Mouse (Mus musculus) natural killer cell, adult 2 months (primary cell): ENCODE measurements around the gene Cryz.
"Not testable (repeated sequence)": the region's sequence is repeated elsewhere in the genome, so short reads cannot be mapped to it uniquely, and the experiment has no call there.

Source experiments
- DNase-seq, 2 experiments: peaks; one replicate each; pipeline ENCODE4 v3.0.0; 2022; ENCODE audit warnings: low spot score in 2 of 2

The Cryz gene

DNA sequence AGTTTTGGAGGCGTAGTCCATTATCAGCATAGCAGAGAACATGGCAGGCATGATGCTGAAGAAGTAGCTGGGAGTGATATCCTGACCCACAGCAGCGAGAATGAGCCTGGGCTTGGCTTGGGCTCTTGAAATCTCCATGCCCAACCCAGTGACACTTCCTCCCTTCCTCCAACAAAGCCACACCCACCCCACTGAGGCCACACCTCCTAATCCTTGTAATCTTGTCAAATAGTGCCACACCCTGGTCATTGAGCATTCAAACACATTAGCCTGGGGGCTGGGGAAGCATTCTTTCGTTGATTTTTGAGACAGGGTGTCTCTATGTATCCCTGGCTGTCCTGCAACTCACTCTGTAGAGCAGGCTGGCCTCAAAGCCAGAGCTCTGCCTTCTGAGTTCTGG, 15.4 kb downstream of the Cryz start:
- DNase-seq = no peak

DNA sequence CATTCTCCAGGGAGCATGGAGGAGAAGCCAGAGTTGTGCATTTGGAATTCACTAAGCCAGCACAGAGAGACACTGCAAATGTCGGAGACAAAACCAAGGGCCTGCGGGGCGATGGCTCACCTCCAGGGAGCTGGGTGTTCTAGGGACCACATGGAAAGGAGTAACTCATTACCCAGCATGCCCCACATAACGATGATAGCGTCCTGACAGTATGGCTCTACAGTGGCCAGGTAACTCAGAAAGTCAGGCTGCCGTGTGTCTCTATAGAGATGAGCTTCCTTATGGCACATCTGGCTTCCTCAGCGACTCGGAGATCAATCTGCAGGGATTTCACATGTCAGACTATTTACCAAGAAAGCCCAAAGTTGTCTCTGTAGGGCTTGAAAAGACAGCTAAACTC, 18.3 kb downstream of the Cryz start:
- no peak for DNase-seq

DNA sequence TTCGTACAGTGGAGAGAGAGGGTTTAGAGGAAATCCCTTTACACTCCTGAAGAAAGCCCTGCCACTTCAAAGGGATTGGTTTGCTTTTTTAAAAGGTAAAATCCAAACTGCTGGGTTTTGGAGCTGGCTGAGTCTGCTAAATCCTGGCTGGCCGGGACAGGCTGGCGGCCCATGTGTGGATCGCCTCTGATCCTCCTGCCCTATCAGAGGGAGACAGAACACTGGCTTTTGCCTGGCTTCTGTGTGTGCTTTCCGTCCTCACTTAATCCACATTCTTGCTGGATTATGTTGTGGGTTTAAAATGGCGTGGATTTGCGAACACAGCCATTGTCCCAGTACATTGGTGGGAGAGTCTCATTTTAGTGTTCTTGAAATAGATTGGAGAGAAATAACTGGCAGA, 18.8 kb downstream of the Cryz start:
- DNase-seq = no peak

DNA sequence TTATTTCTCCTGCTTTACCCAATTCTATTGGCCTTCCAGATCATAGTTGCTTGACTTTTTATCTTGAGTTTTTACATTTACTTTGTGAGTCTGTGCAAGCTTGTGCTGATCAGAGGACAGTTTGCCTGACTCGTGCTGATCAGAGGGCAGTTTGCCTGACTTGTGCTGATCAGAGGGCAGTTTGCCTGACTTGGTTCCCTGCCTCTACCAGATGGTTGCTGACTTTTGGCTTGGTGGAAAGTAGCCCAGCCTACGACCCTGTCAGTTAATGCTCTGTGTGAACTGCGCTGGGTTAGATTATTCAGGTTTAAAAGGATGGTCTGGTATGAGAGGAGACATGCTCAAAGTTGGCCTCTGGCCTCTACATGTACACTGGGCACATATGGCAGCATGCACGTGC, 19.6 kb downstream of the Cryz start:
- DNase-seq = no peak

DNA sequence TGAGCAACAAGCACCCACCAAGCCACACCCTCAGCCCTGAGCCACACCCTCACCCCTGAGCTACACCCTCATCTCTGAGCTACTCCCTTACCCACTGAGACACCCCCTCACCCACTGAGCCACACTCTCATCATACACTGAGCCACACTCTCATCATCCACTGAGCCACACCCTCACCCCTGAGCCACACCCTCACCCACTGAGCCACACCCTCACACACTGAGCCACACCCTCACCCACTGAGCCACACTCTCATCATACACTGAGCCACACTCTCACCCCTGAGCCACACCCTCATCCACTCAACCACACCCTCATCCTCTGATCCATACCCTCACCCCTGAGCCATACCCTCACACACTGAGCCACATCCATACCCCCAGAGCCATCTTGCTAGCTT, 31.8 kb downstream of the Cryz start:
- DNase-seq = no peak

DNA sequence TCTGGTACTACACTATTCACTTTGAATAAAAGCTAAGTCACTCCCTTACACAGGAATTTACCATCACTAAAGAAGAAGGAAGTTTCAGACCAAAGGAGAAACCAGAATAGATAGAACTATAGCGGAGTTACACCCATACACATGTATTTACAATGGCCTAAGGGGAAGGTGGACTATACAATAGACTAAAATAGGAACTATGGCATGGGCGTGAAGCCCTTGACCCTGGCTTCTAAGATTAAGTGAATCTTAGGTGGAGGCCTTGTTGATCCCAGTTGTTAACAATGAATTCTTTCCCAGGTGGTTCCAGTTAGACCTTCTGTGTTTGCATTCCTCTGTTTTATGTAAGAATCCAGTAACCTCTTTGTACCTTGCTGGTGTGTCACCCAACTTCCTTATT, 34.8 kb downstream of the Cryz start:
- DNase-seq = not testable (repeated sequence)

DNA sequence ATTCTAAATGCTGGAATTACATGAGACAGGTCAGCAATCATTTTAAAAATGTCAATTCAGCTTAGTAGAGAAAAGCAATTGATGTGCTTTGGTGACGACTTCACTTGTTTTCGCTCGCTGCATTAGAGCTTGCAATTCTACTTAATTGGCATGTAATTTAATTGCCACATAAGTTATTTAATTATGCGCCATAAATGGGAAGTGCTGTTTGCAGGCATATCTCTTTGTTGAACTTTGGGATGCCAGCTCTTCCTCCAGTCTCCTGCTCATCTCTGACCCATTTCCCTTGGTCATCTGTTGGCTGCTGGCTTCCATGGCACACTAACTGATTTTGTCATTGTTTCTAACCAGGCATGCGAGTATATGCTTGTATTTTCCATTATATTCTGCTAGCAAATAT, 36.6 kb downstream of the Cryz start:
- no peak for DNase-seq

DNA sequence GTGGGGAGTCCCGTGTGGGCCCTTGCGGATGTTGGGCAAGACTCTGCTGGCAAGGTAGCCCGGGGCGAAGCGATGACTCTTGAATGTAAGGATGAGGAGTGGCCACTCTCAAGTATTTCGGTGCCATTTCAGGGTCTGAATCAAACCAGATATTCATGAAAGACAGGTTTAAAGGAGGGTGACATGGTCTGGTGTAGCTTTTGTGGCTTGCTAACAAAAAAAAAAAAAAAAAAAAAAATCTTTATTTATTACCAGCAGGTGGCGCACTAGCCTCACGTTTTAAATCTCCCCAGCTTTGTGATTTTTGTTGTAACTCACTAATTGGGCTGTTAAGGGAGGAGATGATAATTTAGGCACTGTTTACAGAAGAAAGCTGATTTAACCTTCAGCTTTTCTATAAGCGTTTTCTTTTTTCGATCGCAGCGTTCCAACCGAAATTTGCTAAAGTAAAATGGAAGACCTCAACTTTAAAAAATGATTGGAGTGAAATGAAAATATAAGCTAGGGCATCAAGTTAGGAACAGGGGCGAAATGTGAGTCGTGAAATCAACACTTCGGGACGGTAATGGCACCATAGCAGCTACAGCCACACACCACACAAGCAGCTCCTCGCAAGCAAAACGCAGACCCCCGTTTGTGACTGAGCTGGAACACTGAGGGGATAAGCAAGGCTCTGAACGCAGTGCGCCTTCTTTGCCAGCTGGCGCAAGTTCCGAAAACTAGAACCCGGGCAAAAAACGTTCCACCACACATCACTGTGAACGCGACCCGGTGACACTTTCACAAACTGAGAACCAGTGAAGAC, 50.3 kb downstream of the Cryz start:
- no peak for DNase-seq

DNA sequence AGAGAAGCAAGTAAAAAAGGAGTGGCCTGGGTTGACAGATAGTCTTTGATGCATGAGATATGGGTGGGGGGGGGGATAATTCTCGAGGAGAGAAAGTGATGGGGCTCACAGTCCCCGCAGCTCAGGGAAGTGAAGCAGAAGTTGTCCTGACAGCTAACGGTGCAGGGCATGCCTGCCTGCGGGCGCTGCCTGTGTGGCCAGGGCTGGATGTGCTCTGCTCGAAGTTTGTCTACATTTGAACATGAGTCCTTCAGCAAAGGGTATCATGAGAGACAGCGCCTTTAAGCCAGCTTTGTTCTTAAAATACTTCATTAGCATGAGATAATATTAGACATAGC, 50.9 kb downstream of the Cryz start:
- no peak for DNase-seq

DNA sequence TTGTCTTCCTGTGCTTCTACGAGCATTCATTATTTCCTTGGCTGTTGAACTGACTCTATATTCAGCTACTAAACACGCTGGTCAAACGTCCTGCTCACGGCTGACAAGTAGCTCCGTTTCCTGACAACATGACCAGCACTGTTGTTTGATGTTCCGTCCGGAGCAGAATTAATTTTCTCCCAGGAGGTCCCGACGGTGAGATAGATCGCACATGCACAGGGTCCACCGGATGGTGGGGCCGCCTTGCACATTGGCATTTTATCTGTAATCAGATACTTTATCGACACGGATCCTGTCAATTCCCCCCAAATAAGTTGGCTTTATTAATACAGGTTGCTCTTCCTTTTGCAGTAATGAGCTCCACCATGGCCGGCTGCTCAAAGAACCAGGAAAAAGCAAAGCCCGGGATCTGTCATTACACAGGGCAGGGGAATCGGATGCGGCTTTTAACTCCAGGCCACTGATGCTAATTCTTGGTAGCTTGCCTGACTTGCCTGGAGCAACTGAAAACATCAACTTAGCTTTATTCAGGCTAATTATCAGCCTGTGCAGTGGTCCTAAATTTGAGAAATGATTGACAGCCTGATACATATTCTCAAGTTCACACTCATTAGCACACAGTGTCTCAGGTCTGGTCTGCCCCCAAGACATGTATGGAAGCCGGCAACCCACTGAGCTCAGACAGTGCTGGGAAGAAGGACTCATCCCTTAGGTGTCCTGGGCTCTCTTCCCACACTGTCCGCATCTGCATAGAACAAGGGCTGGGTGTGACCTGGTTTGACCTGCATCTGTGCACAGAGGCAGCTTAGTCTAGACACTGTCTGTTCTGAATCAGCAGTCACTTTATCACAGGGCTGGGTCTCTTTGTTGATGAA, 53.1 kb downstream of the Cryz start:
- DNase-seq = no peak

DNA sequence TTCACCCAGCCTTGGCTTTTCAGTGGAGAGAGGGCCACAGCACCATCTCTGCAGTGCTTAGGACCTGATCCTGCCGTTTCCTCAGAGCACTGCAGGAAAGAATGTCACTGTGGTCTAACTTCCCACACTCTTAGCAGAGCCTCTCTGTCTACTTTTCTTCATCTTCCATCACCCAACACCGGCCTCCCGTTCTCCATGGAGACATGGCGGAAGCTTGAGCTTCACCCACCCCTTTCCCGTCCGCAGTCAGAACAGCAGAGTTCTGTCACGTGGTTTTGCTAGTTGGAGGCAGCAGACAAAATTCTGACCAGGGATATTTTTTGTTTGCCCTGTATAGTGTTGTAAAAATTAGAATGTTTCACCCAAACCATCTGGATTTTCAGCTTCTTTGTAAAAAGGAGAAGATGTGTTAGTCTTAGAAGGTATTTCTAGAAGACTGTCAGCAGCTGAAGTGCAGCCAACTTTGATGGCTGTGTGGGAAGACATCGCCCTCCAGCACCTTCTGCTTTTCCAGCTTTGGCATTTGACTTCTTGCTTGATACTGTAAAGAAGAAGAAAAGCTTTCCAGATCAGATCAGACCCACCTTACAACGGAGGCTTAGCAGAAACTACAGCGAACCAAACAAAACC, 54.8 kb downstream of the Cryz start:
- no peak for DNase-seq

DNA sequence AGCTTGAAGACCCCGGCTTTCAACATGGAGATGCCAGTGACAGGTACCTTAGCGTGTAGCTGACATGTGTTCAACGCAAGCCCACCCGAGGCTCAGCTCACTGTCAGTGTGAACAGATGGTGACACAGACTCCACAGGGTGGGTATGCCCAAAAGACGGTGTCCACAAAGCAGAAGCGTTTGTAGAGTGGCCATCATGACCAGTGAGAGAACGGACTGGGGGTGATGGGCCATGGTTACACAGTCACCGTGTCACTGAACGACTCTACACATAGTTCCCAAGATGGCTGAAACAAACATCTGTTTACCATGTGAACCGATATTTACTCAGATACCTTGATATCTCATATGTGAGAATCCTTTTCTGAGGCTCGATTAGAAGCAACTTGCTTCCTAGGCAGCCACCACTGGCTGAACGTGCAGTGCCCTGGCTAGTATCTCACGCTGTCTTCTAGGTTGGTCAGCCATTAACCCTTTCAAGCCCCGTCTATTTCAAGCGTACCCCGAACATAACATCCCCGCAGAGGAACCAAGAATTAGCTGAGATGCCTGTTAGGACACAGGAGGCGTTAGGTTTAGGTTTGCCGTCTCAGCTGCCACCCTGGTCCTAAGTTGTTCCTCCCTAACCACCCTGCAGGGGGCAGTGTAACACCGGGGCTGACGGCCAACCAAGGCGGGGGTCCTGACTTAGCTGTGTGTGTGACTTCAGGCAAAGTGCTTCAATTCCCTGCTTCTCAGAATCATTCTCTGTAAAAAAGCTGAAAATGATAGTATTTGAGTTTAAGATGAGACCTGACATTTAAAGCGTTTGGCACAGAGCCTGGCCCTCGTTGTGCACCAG, 56.3 kb downstream of the Cryz start:
- no peak for DNase-seq

DNA sequence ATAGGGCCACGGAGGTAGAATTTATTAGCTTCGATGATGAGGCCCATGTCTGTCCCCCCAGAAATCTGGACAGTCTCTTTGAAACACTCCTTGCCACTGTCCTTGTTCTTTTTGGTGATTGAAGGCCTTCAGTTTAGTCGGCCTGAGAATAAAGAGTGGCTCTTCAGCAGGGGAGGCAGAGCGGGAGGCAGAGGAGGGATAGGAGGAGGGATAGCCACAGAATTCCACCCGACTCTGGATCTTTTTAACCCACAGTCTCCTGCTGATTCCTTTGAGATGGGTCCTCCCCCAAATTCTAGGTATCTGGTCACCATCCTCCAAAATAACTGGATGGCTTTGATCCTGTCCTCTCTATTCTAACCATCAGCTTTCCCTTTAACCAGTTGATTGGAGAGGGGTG, 56.9 kb downstream of the Cryz start:
- DNase-seq = no peak

DNA sequence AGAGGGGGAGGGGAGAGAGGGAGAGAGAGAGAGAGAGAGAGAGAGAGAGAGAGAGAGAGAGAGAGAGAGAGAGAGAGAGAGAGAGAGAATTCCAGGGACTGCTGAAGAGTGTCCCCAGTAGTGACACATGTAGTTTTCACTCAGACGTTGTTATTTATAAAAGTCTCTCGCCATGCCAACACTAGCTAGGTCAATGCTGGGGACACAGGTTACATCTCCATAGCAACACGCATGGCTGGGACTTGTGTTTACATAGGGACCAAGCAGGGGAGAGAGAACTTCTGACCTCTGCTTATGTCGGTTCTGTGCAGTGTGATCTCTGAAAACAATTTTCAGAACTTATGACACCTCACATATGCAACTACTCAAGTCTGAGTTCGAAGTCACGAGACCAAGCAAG, 57.8 kb downstream of the Cryz start:
- DNase-seq = no peak

DNA sequence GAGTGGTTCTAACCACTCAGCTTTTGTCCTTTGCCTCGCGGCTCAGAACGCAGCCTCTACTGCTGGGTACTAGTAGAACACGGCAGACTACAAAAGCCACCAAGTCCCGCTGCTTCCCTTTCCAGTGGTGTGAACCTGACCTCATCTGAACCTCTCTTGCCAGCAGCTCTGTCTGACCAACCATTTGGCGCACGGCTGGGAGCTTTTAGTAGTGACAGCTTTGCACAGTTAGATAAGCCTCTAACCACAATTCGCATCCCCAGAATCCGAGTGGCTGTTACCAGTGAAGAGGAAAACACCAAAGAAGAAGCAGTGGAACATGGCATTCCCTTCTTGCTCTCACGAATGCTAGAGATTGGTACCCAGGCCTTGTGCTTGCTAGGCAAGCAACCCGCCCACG, 58.4 kb downstream of the Cryz start:
- no peak for DNase-seq

DNA sequence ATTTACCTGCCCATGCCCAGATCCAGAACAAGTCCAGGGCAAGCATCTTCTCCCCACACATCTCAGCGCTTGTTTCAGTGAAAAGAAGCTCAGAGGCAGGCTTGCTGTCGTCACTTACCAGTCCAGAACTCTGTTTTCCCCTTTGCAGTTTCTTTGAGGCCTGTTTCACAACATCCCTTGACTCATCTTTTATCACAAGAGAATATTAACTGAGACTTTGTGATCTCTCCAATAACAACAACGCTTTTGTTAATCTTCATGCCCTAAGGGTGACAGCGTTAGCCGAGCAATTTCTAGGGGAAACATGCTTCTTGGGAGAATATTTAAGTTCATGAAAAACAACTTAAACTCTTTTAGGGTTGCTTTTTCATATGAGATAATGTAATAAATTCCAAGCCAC, 59.2 kb downstream of the Cryz start:
- DNase-seq = no peak

DNA sequence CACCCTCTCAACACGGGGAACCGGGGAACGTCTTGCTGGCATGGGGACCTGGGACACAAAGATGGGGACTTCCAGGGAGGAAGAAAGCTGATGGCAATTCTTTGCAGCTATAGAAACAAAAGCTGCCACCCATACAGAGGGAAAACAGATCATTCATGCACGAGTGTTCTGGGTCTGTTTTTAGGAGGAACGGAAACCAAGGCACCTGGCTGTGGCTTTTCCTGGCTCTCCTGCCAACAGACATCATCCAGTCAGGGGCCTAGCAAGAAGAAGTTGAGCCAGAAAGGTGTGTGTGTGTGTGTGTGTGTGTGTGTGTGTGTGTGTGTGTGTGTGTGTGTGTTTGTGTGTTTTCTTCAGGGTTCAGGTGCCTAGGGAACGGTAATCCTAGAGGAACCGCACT, 67.0 kb downstream of the Cryz start, which contains the start of gene Erich3:
Gene Erich3, plus strand, starts transcription at position 315 of the 400 bp plus-strand sequence.
- DNase-seq = no peak

DNA sequence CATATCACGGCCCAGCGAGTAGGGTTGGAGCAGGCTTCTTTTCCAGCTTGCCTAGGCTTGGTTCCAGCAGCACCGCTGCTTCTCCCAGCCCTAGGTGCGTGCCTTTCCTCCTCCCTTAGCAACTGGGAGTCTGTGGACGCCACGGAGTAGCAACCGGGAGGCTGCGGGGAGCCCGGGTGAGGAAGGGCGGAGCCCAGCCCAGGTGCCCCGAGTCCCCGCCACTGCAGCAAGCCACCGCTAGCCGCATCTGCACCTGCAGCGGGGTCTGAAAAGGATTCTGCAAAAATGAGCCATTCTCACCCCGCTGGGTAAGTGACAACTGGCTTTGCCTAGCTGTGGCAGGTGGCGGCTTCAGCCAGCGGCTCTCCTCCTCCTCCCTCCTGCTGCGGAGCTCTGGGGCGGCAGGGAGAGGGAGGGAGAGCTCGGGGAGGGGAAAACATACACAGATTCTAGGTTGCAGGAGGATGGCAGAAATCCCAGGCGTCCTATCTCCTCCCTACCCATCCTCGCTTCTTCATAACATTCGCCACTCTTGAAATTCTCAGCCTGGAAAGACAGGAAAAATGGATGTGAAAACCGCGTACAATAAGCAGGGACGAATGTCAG, 67.6 kb downstream of the Cryz start:
- no peak for DNase-seq

DNA sequence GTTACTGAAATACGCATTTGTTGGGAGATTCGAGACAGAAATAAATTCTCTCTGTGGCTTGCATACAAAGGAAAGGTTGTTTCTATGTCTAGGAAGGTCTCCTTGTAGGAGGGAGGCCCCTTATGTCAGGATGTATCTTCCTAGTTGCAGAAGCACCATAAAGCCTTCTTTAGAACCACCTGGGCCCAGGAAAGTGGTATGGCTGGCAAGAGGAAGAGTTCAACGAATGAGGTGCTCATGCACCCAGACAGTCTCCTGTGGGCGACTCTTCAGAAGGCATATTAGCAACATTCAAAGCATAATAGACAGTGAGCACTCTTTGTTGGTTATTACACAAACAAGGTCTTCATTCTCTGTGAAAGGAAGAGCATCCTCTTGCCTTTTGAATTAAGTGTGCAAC, 68.1 kb downstream of the Cryz start:
- no peak for DNase-seq

DNA sequence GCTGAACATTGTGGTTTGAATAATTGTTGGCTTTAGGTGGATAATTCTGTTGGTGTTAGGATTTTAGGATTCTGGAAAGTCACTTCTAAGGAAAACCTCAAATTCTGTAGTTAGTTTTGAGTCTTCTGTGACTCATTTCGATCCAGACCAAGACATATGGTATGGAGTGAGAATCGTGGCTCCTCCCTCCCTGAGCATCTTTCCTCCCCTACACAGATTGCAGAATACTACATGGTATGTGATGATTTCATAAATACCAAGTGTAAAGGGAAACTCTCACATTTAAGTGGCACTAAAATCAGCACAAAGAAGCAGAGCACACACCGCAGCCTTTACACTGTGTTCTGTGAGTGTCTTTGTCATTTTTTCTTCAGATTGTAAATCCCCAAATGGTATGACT, 72.0 kb downstream of the Cryz start:
- no peak for DNase-seq

DNA sequence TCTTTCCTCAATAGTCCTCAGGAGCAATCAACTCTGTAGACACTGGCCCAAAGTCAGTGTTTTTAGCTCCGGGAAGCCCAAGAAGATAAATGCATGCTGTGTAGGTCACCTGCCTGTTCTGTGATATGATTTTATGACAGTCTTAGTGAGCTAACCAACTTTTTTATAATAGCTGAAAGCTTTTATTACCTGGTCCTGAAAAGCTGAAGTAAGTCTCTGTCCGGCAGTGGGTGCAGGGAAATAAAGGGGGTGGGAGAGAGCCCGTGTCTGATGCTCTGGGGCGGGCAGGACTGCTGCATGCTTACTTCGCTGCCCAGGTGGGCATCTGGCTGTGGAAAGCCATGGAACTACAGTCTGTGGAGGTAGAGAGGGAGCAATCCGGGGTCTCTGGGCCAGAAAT, 74.1 kb downstream of the Cryz start:
- DNase-seq = no peak
